Mouse (Mus musculus): ENCODE measurements at regions not wholly inside any gene's neighbourhood (a gene's known extent, or its start where the extent isn't known, plus 50 kb on each side); places are given as distances from the start of the nearest gene placed in this dataset.

DNA sequence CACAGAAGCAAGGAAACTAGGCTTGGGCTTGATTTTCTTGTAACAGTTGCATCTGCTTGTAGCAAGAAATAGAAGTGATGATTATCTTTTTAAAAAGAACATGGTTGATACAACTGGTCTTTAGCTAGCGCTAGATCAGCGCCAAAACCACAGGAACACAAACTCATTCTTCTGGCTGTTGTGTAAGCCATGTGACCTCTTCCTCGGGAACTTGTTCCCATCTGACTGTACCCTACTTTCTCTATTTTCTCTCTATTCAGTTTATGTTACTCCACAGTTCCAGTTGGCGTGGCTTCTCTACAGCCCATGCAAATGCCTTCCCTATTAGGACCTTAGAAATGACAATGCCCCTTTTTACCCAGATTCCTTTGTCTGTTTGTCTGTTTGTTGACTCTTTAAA lies 187.4 kb downstream of the Prkcq start:
- Histone ChIP-seq H3K27ac (replicated peaks; ENCODE audit: insufficient read depth, low read depth, low read length) (no peak overlapping the region), H3K4me1 (ENCODE audit: control insufficient read depth, insufficient read depth, low read length) (peaks cover 19% of the 10 kb centered on the region), H3K36me3 (ENCODE audit: control insufficient read depth, insufficient read depth, low read length) (no peaks in the 10 kb centered on the region), H3K27me3 (ENCODE audit: control insufficient read depth, insufficient read depth, low read length) (no peaks in the 10 kb centered on the region), H3K4me3 (ENCODE audit: insufficient read depth, low read depth, low read length) (no peak overlapping the region), H3K9ac (ENCODE audit: low read depth, low read length) (no peak overlapping the region), H3K79me2 (ENCODE audit: control insufficient read depth, insufficient read depth, low read length) (no peaks in the 10 kb centered on the region)
- no peak for DNase-seq (ENCODE audit: extremely low read depth, low read depth, low spot score)
- TF ChIP-seq POLR2A (IDR thresholded peaks at IDR 0.05; ENCODE audit: extremely low read depth, insufficient read depth, low read length) (no peak), CTCF (IDR thresholded peaks at IDR 0.05; ENCODE audit: low read depth, low read length) (no peak)
- WGBS = 91% methylated on average over 4 of the region's 4 CpGs

DNA sequence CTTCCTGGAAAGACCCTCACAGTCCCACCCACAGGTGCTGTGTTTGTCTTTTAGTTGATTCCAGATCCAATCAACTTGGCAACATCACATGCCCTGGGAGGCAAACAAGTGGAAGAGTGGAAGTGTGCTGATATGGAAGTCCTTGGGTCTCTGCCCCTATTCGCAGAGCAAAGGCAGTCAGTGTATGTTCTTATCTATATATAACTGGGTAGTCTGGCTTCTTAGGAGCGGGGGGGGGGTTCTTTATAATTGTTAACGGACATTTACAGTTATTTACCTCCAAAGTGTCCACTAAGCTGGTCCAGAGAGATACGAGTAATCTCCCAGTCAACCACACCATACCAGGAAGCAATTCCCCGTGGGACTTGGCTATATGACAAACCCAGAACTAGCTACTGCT lies 184.8 kb downstream of the Prkcq start:
- Histone ChIP-seq H3K4me1 (ENCODE audit: control insufficient read depth, insufficient read depth, low read length) (peaks cover 5% of the 10 kb centered on the region), H3K79me2 (ENCODE audit: control insufficient read depth, insufficient read depth, low read length) (no peaks in the 10 kb centered on the region), H3K27ac (replicated peaks; ENCODE audit: insufficient read depth, low read depth, low read length) (no peak overlapping the region), H3K36me3 (ENCODE audit: control insufficient read depth, insufficient read depth, low read length) (no peaks in the 10 kb centered on the region), H3K4me3 (ENCODE audit: insufficient read depth, low read depth, low read length) (no peak overlapping the region), H3K9ac (ENCODE audit: low read depth, low read length) (no peak overlapping the region), H3K27me3 (ENCODE audit: control insufficient read depth, insufficient read depth, low read length) (no peaks in the 10 kb centered on the region)
- WGBS = 86% methylated on average over 5 of the region's 5 CpGs
- no peak for DNase-seq (ENCODE audit: extremely low read depth, low read depth, low spot score)
- no peak for TF ChIP-seq CTCF (IDR thresholded peaks at IDR 0.05; ENCODE audit: low read depth, low read length)
- TF ChIP-seq POLR2A (IDR thresholded peaks at IDR 0.05; ENCODE audit: extremely low read depth, insufficient read depth, low read length) = no peak

DNA sequence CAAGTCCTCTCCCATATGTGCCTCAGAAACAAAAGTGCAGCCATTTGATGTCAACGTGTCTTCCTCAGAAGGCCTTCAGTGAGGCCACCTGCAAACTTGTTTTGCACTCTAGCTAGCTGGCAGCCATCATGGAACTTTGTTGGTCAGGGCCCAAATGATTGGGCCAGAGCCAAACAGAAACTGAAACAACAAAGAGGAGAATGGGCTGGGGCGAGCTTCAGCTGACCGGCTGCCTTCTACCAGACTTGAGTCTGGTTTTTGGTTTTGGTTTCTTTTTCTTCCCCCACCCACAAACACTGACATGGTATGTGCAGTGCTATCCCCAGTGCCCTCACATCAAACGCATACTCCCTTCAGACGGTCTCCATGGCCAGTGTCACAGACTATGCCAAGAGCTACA lies 183.7 kb downstream of the Prkcq start:
- H3K27me3 ChIP-seq (ENCODE audit: control insufficient read depth, insufficient read depth, low read length) = no peaks in the 10 kb centered on the region
- TF ChIP-seq POLR2A (IDR thresholded peaks at IDR 0.05; ENCODE audit: extremely low read depth, insufficient read depth, low read length) (no peak), CTCF (IDR thresholded peaks at IDR 0.05; ENCODE audit: low read depth, low read length) (no peak)
- 67% methylated on average over 5 of the region's 5 CpGs for WGBS

More for the DNA sequence above, 183.7 kb downstream of the Prkcq start:
- Histone ChIP-seq H3K36me3 (ENCODE audit: control insufficient read depth, insufficient read depth, low read length) (no peaks in the 10 kb centered on the region), H3K4me1 (ENCODE audit: control insufficient read depth, insufficient read depth, low read length) (peaks cover 2% of the 10 kb centered on the region; the same call in 1 of the 2 replicates), H3K27ac (replicated peaks; ENCODE audit: insufficient read depth, low read depth, low read length) (no peak overlapping the region), H3K79me2 (ENCODE audit: control insufficient read depth, insufficient read depth, low read length) (no peaks in the 10 kb centered on the region), H3K4me3 (ENCODE audit: insufficient read depth, low read depth, low read length) (no peak overlapping the region), H3K9ac (ENCODE audit: low read depth, low read length) (no peak overlapping the region)
- peak; percentile 68 for DNase-seq (ENCODE audit: extremely low read depth, low read depth, low spot score)
